Mouse (Mus musculus): ENCODE results near the gene Selenoh. TPM values are rescaled to one million over a fixed set of nuclear protein-coding genes. Genes with fewer than 3 reads are reported as not detected.

The Selenoh gene
- total and polyA plus RNA-seq, 3 experiments, result 277 to 473 (median 428) TPM

GRCm38 (mm10) chr2:84688080-84688844 is 17.7 kb upstream of the Selenoh start:
- H3K4me2 ChIP-seq (ENCODE audit: insufficient read depth, low read depth, poor library complexity, severe bottlenecking), result no peak overlapping the region
- H3K27ac ChIP-seq (ENCODE audit: insufficient read depth, low read depth), result no peak overlapping the region
- no peaks in the 10 kb centered on the region for H3K27me3 ChIP-seq (replicated peaks)
- dilution Hi-C loops (cut with MboI; ENCODE audit: extremely low pct_ligation_motif_present, extremely low pct_unique_long_range_greater_than_20kb, low sequenced_read_pairs), result no loop called here
- DNase-seq (ENCODE audit: extremely low read depth), result no peak
- H3K4me3 ChIP-seq (replicated peaks in 1 of 3; ENCODE audit: low read depth in 2 of 3, low read length in 2 of 3, poor library complexity in 1 of 3), result no peak overlapping the region
- H3K9ac ChIP-seq (ENCODE audit: insufficient read depth, low read depth), result no peak overlapping the region
- H3K36me3 ChIP-seq (replicated peaks in 1 of 2; ENCODE audit: control insufficient read depth in 1 of 2, insufficient read depth in 1 of 2, low read length in 1 of 2), result peaks cover 59 to 89% of the 10 kb centered on the region in 2 experiments
- no peaks in the 10 kb centered on the region for H3K9me3 ChIP-seq (replicated peaks; ENCODE audit: low read length)
- peaks cover 0 to 4% of the 10 kb centered on the region in 2 experiments; a peak in 1 of 4 replicates for H3K4me1 ChIP-seq (ENCODE audit: control insufficient read depth in 1 of 2, insufficient read depth in 2 of 2)
- TF ChIP-seq ZNF384 (IDR thresholded peaks at IDR 0.05; ENCODE audit: low read depth, low read length) (no peak), POLR2A (IDR thresholded peaks at IDR 0.05; ENCODE audit: low read depth, low read length) (no peak), TCF12 (IDR thresholded peaks at IDR 0.05; ENCODE audit: low read depth, low read length) (no peak), HCFC1 (IDR thresholded peaks at IDR 0.05; ENCODE audit: low read depth, low read length) (no peak), IRF4 (IDR thresholded peaks at IDR 0.05; ENCODE audit: low read depth, low read length) (no peak), SIN3A (IDR thresholded peaks at IDR 0.05; ENCODE audit: low read length) (no peak)
- in situ Hi-C loops (cut with MboI; ENCODE audit: low pct_ligation_motif_present, low pct_unique_long_range_greater_than_20kb, low sequenced_read_pairs), result no loop called here
- H3K79me2 ChIP-seq (replicated peaks; ENCODE audit: control insufficient read depth, extremely low read depth, insufficient read depth, poor library complexity, severe bottlenecking), result 0 out of 2 replicates have a peak, but pooled peaks cover 2% of the 10 kb centered on the region

GRCm38 (mm10) chr2:84682605-84683183 is 12.1 kb upstream of the Selenoh start:
- Histone ChIP-seq H3K4me2 (ENCODE audit: insufficient read depth, low read depth, poor library complexity, severe bottlenecking) (no peak overlapping the region), H3K4me1 (ENCODE audit: control insufficient read depth in 1 of 2, insufficient read depth in 2 of 2) (peaks cover 0 to 10% of the 10 kb centered on the region in 2 experiments; a peak in 2 of 4 replicates), H3K27me3 (replicated peaks) (no peaks in the 10 kb centered on the region), H3K9me3 (replicated peaks; ENCODE audit: low read length) (no peaks in the 10 kb centered on the region), H3K36me3 (replicated peaks in 1 of 2; ENCODE audit: control insufficient read depth in 1 of 2, insufficient read depth in 1 of 2, low read length in 1 of 2) (peaks cover 18 to 56% of the 10 kb centered on the region in 2 experiments), H3K9ac (ENCODE audit: insufficient read depth, low read depth) (no peak overlapping the region), H3K4me3 (replicated peaks in 1 of 3; ENCODE audit: low read depth in 2 of 3, low read length in 2 of 3, poor library complexity in 1 of 3) (no peak overlapping the region), H3K79me2 (replicated peaks; ENCODE audit: control insufficient read depth, extremely low read depth, insufficient read depth, poor library complexity, severe bottlenecking) (peaks cover 11% of the 10 kb centered on the region), H3K27ac (ENCODE audit: insufficient read depth, low read depth) (no peak overlapping the region)
- no peak for TF ChIP-seq POLR2AphosphoS2 (IDR thresholded peaks at IDR 0.05; ENCODE audit: low read depth, low read length)
- TF ChIP-seq EP300 (IDR thresholded peaks at IDR 0.05; ENCODE audit: low read length), result no peak
- no peak for TF ChIP-seq JUND (conservative IDR thresholded peaks at IDR 0.05; ENCODE audit: low read depth, low read length)
- no peak for TF ChIP-seq MYC (IDR thresholded peaks at IDR 0.05; ENCODE audit: low read depth, low read length)
- no peak for TF ChIP-seq ZKSCAN1 (IDR thresholded peaks at IDR 0.05; ENCODE audit: borderline replicate concordance, low read depth, low read length)
- no peak for TF ChIP-seq POLR2A (IDR thresholded peaks at IDR 0.05; ENCODE audit: low read depth, low read length)
- TF ChIP-seq RCOR1 (conservative IDR thresholded peaks at IDR 0.05; ENCODE audit: low read depth, low read length), result no peak
- no peak for TF ChIP-seq BHLHE40 (IDR thresholded peaks at IDR 0.05; ENCODE audit: low read depth, low read length)
- TF ChIP-seq ELF1 (IDR thresholded peaks at IDR 0.05; ENCODE audit: low read depth, low read length), result no peak
- TF ChIP-seq HCFC1 (IDR thresholded peaks at IDR 0.05; ENCODE audit: low read depth, low read length), result no peak
- TF ChIP-seq IRF4 (IDR thresholded peaks at IDR 0.05; ENCODE audit: low read depth, low read length), result no peak
- TF ChIP-seq CTCF (conservative IDR thresholded peaks at IDR 0.05 in 1 of 2, IDR thresholded peaks at IDR 0.05 in 1 of 2; ENCODE audit: low read depth in 2 of 2, low read length in 2 of 2), result no peak
- no peak for TF ChIP-seq RAD21 (IDR thresholded peaks at IDR 0.05; ENCODE audit: low read depth, low read length)
- no peak for TF ChIP-seq MAX (IDR thresholded peaks at IDR 0.05; ENCODE audit: low read length)
- TF ChIP-seq ZNF384 (IDR thresholded peaks at IDR 0.05; ENCODE audit: low read depth, low read length), result no peak
- TF ChIP-seq ZMIZ1 (IDR thresholded peaks at IDR 0.05; ENCODE audit: low read depth, low read length), result no peak
- in situ Hi-C loops (cut with MboI; ENCODE audit: low pct_ligation_motif_present, low pct_unique_long_range_greater_than_20kb, low sequenced_read_pairs), result no loop called here
- dilution Hi-C loops (cut with MboI; ENCODE audit: extremely low pct_ligation_motif_present, extremely low pct_unique_long_range_greater_than_20kb, low sequenced_read_pairs), result no loop called here
- DNase-seq (ENCODE audit: extremely low read depth), result no peak

All from CH12.LX (cell line).